Mouse (Mus musculus): ENCODE data around the gene Kcnip4. TPM values are rescaled to one million over a fixed set of nuclear protein-coding genes. Genes with fewer than 3 reads are reported as not detected.

The Kcnip4 gene
- polyA plus RNA-seq, 1 experiment from 2014 or later: 0.13 TPM

DNA sequence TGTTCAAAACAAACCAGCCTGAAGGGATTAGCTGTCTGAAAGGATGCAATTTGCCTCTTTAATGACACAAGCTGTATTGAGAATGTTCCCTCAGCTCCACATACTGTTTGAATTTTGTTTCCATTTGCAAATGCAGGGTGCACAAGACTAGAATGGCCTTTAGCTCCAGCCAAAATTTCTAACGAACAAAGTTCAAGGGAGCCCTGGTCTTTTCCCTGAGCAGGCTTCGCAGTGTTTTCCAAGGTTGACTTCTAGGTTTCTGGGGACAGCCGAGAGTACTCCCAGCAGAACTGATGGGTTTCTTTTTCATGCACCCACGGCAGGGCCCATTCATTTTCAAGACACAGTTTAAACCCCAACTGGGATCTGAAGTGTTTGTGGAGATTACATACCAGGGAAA lies 874.2 kb downstream of the Kcnip4 start:
- no peak overlapping the region for H3K4me3 ChIP-seq (replicated peaks)
- H3K36me3 ChIP-seq (replicated peaks): no peaks in the 10 kb centered on the region
- no peak overlapping the region for H3K27ac ChIP-seq (replicated peaks)
- no peaks in the 10 kb centered on the region for H3K9me3 ChIP-seq (replicated peaks)
- no peaks in the 10 kb centered on the region for H3K4me1 ChIP-seq (replicated peaks)
- H3K4me2 ChIP-seq: no peak overlapping the region
- WGBS (ENCODE audit: insufficient replicate concordance): 50% methylated on average over 4 of the region's 4 CpGs
- no peaks in the 10 kb centered on the region for H3K27me3 ChIP-seq
- ATAC-seq (ENCODE audit: insufficient read depth): no peak
- no peak overlapping the region for H3K9ac ChIP-seq

GRCm38 (mm10) chr5:48636675-48637074 lies 888.0 kb downstream of the Kcnip4 start:
- Histone ChIP-seq H3K4me1 (replicated peaks) (no peaks in the 10 kb centered on the region), H3K27me3 (no peaks in the 10 kb centered on the region), H3K36me3 (replicated peaks) (no peaks in the 10 kb centered on the region), H3K9me3 (replicated peaks) (no peaks in the 10 kb centered on the region), H3K4me3 (replicated peaks) (no peak overlapping the region), H3K9ac (no peak overlapping the region), H3K4me2 (no peak overlapping the region), H3K27ac (replicated peaks) (no peak overlapping the region)
- ATAC-seq (ENCODE audit: insufficient read depth): no peak
- 61% methylated on average over 6 of the region's 6 CpGs for WGBS (ENCODE audit: insufficient replicate concordance)

- ATAC-seq (ENCODE audit: insufficient read depth): no peak
- no peak overlapping the region for H3K27ac ChIP-seq (replicated peaks)
- no peaks in the 10 kb centered on the region for H3K27me3 ChIP-seq
- WGBS (ENCODE audit: insufficient replicate concordance): 57% methylated on average over 3 of the region's 3 CpGs
- no peak overlapping the region for H3K4me3 ChIP-seq (replicated peaks)
- no peaks in the 10 kb centered on the region for H3K9me3 ChIP-seq (replicated peaks)
- no peaks in the 10 kb centered on the region for H3K4me1 ChIP-seq (replicated peaks)
- no peak overlapping the region for H3K9ac ChIP-seq
- no peak overlapping the region for H3K4me2 ChIP-seq
- H3K36me3 ChIP-seq (replicated peaks): no peaks in the 10 kb centered on the region
These were observed 891.1 kb downstream of the Kcnip4 start for GRCm38 (mm10) chr5:48633631-48634030.

DNA sequence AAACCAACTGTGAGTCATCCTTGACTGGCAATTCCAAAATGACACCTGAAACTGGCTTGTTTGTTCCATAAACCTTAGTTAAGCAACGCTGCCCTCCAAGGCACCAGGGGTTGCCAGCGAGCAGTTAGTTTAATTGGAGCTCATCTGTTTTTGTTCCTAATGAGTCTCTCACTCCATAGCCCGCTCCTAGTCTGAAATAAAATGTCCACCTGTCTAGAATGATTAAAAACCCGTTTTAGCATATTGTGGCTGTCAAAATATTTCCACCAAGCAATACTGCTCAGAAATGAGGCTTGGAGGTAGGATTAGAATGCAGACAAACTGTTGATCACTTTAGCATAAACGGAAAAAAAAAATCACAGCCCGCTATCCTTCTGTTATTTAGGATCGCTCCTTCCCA lies 901.3 kb downstream of the Kcnip4 start:
- no peak for ATAC-seq (ENCODE audit: insufficient read depth)

GRCm38 (mm10) chr5:48606916-48607315 lies 917.8 kb downstream of the Kcnip4 start:
- Histone ChIP-seq H3K9ac (no peak overlapping the region), H3K9me3 (replicated peaks) (no peaks in the 10 kb centered on the region), H3K36me3 (replicated peaks) (no peaks in the 10 kb centered on the region), H3K4me1 (replicated peaks) (no peaks in the 10 kb centered on the region), H3K4me2 (no peak overlapping the region), H3K27ac (replicated peaks) (no peak overlapping the region), H3K4me3 (replicated peaks) (no peak overlapping the region), H3K27me3 (no peaks in the 10 kb centered on the region)
- no peak for ATAC-seq (ENCODE audit: insufficient read depth)
- WGBS (ENCODE audit: insufficient replicate concordance): 72% methylated on average over 5 of the region's 5 CpGs

More for the DNA sequence above, 901.3 kb downstream of the Kcnip4 start:
- no peaks in the 10 kb centered on the region for H3K27me3 ChIP-seq
- H3K9me3 ChIP-seq (replicated peaks): no peaks in the 10 kb centered on the region
- H3K27ac ChIP-seq (replicated peaks): no peak overlapping the region
- WGBS (ENCODE audit: insufficient replicate concordance): 62% methylated on average over 7 of the region's 7 CpGs
- H3K4me2 ChIP-seq: no peak overlapping the region
- no peaks in the 10 kb centered on the region for H3K4me1 ChIP-seq (replicated peaks)
- H3K4me3 ChIP-seq (replicated peaks): no peak overlapping the region
- H3K9ac ChIP-seq: no peak overlapping the region
- no peaks in the 10 kb centered on the region for H3K36me3 ChIP-seq (replicated peaks)

DNA sequence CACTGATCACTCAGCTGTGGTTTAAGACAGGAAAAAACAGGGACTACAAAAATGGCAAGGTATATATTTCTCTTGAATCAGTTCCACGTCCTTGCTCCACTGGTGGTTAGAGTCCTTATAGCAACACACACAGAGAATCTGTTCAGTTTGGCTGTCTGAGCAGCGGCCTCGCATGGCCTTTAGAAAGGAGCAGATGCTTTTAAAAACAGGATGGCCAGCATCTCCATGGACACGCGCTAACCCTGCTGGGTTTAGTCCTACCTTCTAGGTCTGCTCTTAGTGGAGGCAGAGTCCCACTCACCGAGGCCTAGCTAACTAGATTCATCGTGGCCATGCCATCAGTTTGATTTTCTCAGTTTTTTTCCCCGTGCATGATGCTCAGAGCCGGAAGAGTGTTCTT lies 918.4 kb downstream of the Kcnip4 start:
- Histone ChIP-seq H3K27me3 (no peaks in the 10 kb centered on the region), H3K9ac (no peak overlapping the region), H3K9me3 (replicated peaks) (no peaks in the 10 kb centered on the region), H3K36me3 (replicated peaks) (no peaks in the 10 kb centered on the region), H3K4me2 (no peak overlapping the region), H3K4me3 (replicated peaks) (no peak overlapping the region), H3K27ac (replicated peaks) (no peak overlapping the region), H3K4me1 (replicated peaks) (no peaks in the 10 kb centered on the region)
- WGBS (ENCODE audit: insufficient replicate concordance): 72% methylated on average over 9 of the region's 9 CpGs
- ATAC-seq (ENCODE audit: insufficient read depth): no peak

- no peak overlapping the region for H3K4me2 ChIP-seq
- 3% methylated on average over 12 of the region's 12 CpGs for WGBS (ENCODE audit: insufficient replicate concordance)
- ATAC-seq (ENCODE audit: insufficient read depth): no peak
- H3K27ac ChIP-seq (replicated peaks): no peak overlapping the region
- no peaks in the 10 kb centered on the region for H3K9me3 ChIP-seq (replicated peaks)
- H3K4me3 ChIP-seq (replicated peaks): no peak overlapping the region
- no peaks in the 10 kb centered on the region for H3K36me3 ChIP-seq (replicated peaks)
- no peak overlapping the region for H3K9ac ChIP-seq
- H3K27me3 ChIP-seq: no peaks in the 10 kb centered on the region
- H3K4me1 ChIP-seq (replicated peaks): no peaks in the 10 kb centered on the region
These were observed 925.1 kb downstream of the Kcnip4 start for GRCm38 (mm10) chr5:48599481-48600040.

GRCm38 (mm10) chr5:48588014-48588413 lies 936.7 kb downstream of the Kcnip4 start:
- Histone ChIP-seq H3K36me3 (replicated peaks) (no peaks in the 10 kb centered on the region), H3K4me3 (replicated peaks) (no peak overlapping the region), H3K9me3 (replicated peaks) (no peaks in the 10 kb centered on the region), H3K27ac (replicated peaks) (no peak overlapping the region), H3K9ac (no peak overlapping the region), H3K27me3 (no peaks in the 10 kb centered on the region), H3K4me1 (replicated peaks) (no peaks in the 10 kb centered on the region), H3K4me2 (no peak overlapping the region)
- no peak for ATAC-seq (ENCODE audit: insufficient read depth)

- 27% methylated on average over 1 of the region's 1 CpGs for WGBS (ENCODE audit: insufficient replicate concordance)
- H3K27ac ChIP-seq (replicated peaks): no peak overlapping the region
- no peak overlapping the region for H3K4me2 ChIP-seq
- no peak overlapping the region for H3K4me3 ChIP-seq (replicated peaks)
- no peaks in the 10 kb centered on the region for H3K4me1 ChIP-seq (replicated peaks)
- H3K36me3 ChIP-seq (replicated peaks): no peaks in the 10 kb centered on the region
- H3K27me3 ChIP-seq: no peaks in the 10 kb centered on the region
- H3K9ac ChIP-seq: no peak overlapping the region
- H3K9me3 ChIP-seq (replicated peaks): no peaks in the 10 kb centered on the region
- no peak for ATAC-seq (ENCODE audit: insufficient read depth)
These were observed 941.3 kb downstream of the Kcnip4 start for GRCm38 (mm10) chr5:48583431-48583830.

DNA sequence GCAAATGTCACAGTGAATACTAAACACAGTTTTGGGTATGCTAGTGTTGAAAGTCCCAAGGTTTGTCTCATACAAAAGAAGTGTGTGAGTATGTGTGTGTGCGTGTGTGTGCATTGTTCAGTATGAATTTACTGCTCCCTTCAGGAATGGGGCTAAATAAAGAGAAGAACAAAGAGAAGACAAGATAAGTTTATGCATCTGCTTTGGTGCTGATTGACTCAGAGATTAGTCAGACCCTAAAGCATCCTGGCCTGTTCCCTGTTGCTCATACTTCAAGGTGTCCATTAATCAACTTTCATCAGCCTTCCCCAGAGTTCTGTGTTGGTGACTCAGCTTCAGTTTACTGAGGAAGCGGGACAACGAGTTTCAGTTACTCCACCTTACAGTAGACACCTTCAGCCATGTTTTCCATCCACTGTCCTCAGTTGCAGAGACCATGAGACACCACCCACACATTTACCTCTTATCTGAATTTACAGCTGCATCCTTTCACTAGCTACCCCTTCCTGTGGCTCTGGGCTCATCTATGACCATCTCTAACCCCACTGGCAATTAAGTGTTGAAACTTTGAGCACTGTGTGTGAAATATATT lies 960.6 kb downstream of the Kcnip4 start:
- no peak for ATAC-seq (ENCODE audit: insufficient read depth)
- Histone ChIP-seq H3K4me3 (replicated peaks) (no peak overlapping the region), H3K4me2 (no peak overlapping the region), H3K9me3 (replicated peaks) (no peaks in the 10 kb centered on the region), H3K36me3 (replicated peaks) (no peaks in the 10 kb centered on the region), H3K27me3 (no peaks in the 10 kb centered on the region), H3K27ac (replicated peaks) (no peak overlapping the region), H3K9ac (no peak overlapping the region), H3K4me1 (replicated peaks) (no peaks in the 10 kb centered on the region)
- 39% methylated on average over 3 of the region's 3 CpGs for WGBS (ENCODE audit: insufficient replicate concordance)

DNA sequence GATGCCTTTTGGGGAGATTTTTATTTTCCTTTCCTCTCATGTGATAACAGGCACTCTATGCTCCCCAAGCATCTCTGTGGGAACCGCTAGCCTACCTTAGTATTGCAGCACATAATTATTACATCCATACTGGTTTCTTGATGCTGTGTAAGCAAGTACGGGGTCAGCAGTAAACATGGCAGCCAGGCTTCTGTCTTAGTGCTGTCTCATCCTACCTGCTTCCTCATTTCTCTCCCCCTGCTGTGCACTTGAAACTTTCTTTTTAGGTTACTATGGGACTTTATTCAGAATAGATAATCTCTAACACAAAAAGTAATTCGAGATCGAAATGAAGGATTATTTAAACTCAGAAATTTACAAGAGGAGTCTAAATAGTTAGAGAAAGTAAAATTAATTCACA lies 973.0 kb downstream of the Kcnip4 start:
- no peak overlapping the region for H3K9ac ChIP-seq
- H3K9me3 ChIP-seq (replicated peaks): no peaks in the 10 kb centered on the region
- H3K4me3 ChIP-seq (replicated peaks): no peak overlapping the region
- no peak for ATAC-seq (ENCODE audit: insufficient read depth)
- H3K27ac ChIP-seq (replicated peaks): no peak overlapping the region
- 60% methylated on average over 4 of the region's 4 CpGs for WGBS (ENCODE audit: insufficient replicate concordance)
- no peaks in the 10 kb centered on the region for H3K4me1 ChIP-seq (replicated peaks)
- no peaks in the 10 kb centered on the region for H3K27me3 ChIP-seq
- no peaks in the 10 kb centered on the region for H3K36me3 ChIP-seq (replicated peaks)
- no peak overlapping the region for H3K4me2 ChIP-seq

GRCm38 (mm10) chr5:48545825-48546224 lies 978.9 kb downstream of the Kcnip4 start:
- Histone ChIP-seq H3K4me1 (replicated peaks) (no peaks in the 10 kb centered on the region), H3K9me3 (replicated peaks) (no peaks in the 10 kb centered on the region), H3K9ac (no peak overlapping the region), H3K4me3 (replicated peaks) (no peak overlapping the region), H3K27ac (replicated peaks) (no peak overlapping the region), H3K4me2 (no peak overlapping the region), H3K36me3 (replicated peaks) (no peaks in the 10 kb centered on the region), H3K27me3 (no peaks in the 10 kb centered on the region)
- ATAC-seq (ENCODE audit: insufficient read depth): no peak
- WGBS (ENCODE audit: insufficient replicate concordance): 44% methylated on average over 3 of the region's 3 CpGs

Measured in liver, embryonic 15.5 days (tissue).